Mouse (Mus musculus) liver, embryonic 16.5 days (tissue): ENCODE measurements around the gene Sh3rf1. TPM values are rescaled to one million over a fixed set of nuclear protein-coding genes. Genes with fewer than 3 reads are reported as not detected.

Source experiments
- ATAC-seq: fragments of 200-750 bp; cut with Nextera tagmentation; 2 replicates; pipeline ENCODE4 v1.8.0; 2017; ENCODE audit warnings: low read depth, mild to moderate bottlenecking, moderate number of reproducible peaks, moderate library complexity
- H3K27ac ChIP-seq: fragments of 300-500 bp; sonication (generic); 2 replicates; pipeline ENCODE4 v1.5.1; 2014; ENCODE audit warnings: mild to moderate bottlenecking, low read length
- H3K27me3 ChIP-seq: fragments of 300-500 bp; sonication (generic); 2 replicates; pipeline ENCODE4 v1.6.1; 2014; ENCODE audit warnings: low read depth, low read length, mixed read lengths; ENCODE audit not compliant: control insufficient read depth, insufficient read depth
- H3K36me3 ChIP-seq: fragments of 300-500 bp; sonication (generic); 2 replicates; pipeline ENCODE4 v1.6.1; 2014; ENCODE audit warnings: mild to moderate bottlenecking; ENCODE audit not compliant: control insufficient read depth, insufficient read depth
- H3K4me1 ChIP-seq: fragments of 300-500 bp; sonication (generic); 2 replicates; pipeline ENCODE4 v1.6.1; 2014; ENCODE audit warnings: low read depth, low read length, mixed read lengths; ENCODE audit not compliant: control insufficient read depth
- H3K4me2 ChIP-seq: fragments of 300-500 bp; sonication (generic); 2 replicates; pipeline ENCODE4 v1.6.1; 2014; ENCODE audit warnings: low read depth, low read length, mixed read lengths
- H3K4me3 ChIP-seq: fragments of 300-500 bp; sonication (generic); 2 replicates; pipeline ENCODE4 v1.5.1; 2014; ENCODE audit warnings: low read depth, mild to moderate bottlenecking, low read length
- H3K9ac ChIP-seq: fragments of 300-500 bp; sonication (generic); 2 replicates; pipeline ENCODE4 v1.6.1; 2014; ENCODE audit warnings: low read depth, low read length
- H3K9me3 ChIP-seq: fragments of 300-500 bp; sonication (generic); replicated peaks from 2 replicates; pipeline ENCODE4 v1.6.1; 2016; ENCODE audit warnings: low read length; ENCODE audit not compliant: control insufficient read depth
- WGBS: fragments of 180-500 bp; shearing (Covaris S2); extraction: QIAGEN DNeasy Blood & Tissue Kit; methylation state at CpG from one replicate; pipeline ENCODE4 v1.1.7; 2014; ENCODE audit not compliant: insufficient replicate concordance; 5-methylcytosine and 5-hydroxymethylcytosine counted together
- polyA plus RNA-seq: library from polyadenylated mRNA; unstranded; fragments of >200 nt; fragmentation: Nextera tagmentation; extraction: Ambion mirVana; gene quantifications from 2 replicates; pipeline ENCODE4 v1.2.1, GENCODE M21; 2015

Sh3rf1 gene
- polyA plus RNA-seq, 1 experiment from 2014 or later: 1.5 TPM

DNA sequence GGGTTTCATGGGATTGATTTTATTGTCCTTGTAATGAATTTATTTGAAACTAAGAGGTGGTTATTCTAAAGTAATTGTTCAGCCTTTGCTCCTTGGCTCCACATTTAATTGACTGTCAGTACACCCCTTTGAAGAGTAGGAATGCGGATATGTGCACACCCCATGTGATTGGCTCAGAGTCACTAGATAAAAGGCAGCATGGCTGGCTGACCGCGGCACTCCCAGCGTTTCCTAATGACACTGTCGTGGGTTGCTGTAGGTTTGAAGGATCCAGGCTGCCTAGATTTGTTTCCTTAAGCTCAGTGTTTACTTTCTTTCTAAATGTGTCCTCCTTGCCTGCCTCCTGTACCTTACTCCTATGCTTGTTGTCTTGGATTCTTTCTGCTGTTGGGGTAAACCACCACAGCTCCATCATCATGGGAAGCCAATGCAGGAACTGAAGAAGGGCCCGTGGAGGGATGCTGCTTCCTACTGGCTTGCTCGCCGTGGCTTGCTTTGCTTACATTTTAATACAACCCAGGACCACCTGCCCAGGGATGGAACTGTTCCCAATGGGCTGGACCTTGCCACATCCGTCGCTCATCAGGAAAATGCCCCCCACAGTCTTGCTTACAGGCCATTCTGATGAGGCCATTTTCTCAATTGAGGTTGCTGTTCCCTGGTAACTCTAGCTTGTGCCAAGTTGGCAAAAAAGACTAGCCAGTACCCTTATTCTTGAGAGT, 93.3 kb downstream of the Sh3rf1 start:
- H3K9me3 ChIP-seq: no peaks in the 10 kb centered on the region
- no peak overlapping the region for H3K9ac ChIP-seq
- no peaks in the 10 kb centered on the region for H3K36me3 ChIP-seq
- no peaks in the 10 kb centered on the region for H3K27me3 ChIP-seq
- no peak overlapping the region for H3K4me3 ChIP-seq
- no peaks in the 10 kb centered on the region for H3K4me1 ChIP-seq
- no peak overlapping the region for H3K4me2 ChIP-seq
- no peak overlapping the region for H3K27ac ChIP-seq
- no peak for ATAC-seq
- WGBS: 72% methylated on average over 10 of the region's 10 CpGs

DNA sequence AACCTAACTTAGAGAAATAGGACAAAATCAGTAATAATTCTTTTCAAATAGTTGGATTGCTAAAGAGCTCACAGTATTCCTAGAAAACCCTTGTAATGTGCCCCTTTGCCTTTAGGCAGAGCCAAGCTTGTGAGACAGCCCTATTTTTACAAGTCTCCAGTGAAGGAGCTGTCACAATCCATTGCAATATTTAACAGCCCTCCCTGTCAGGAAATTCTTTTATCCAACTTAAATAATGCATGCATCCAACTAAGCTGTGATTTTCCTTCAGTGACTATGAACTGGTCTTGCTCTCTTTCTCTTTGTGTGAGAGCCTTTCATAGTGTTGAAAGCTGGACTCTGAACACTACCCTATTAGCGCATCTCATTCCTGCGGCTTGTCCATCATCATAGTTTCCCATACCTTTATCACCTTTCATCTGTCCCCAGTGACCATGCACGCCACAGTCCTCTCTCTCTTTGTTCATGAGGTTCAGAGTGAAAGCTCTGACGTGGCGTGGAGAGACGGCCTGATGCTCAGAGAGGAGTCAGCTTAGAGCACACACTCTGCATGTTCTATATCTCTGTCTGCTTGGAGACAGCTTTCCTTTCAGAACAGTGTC, 94.0 kb downstream of the Sh3rf1 start:
- no peak overlapping the region for H3K4me3 ChIP-seq
- H3K9me3 ChIP-seq: no peaks in the 10 kb centered on the region
- no peaks in the 10 kb centered on the region for H3K4me1 ChIP-seq
- H3K36me3 ChIP-seq: no peaks in the 10 kb centered on the region
- no peak overlapping the region for H3K9ac ChIP-seq
- 79% methylated on average over 6 of the region's 6 CpGs for WGBS
- no peak overlapping the region for H3K27ac ChIP-seq
- ATAC-seq: no peak
- no peaks in the 10 kb centered on the region for H3K27me3 ChIP-seq
- no peak overlapping the region for H3K4me2 ChIP-seq

DNA sequence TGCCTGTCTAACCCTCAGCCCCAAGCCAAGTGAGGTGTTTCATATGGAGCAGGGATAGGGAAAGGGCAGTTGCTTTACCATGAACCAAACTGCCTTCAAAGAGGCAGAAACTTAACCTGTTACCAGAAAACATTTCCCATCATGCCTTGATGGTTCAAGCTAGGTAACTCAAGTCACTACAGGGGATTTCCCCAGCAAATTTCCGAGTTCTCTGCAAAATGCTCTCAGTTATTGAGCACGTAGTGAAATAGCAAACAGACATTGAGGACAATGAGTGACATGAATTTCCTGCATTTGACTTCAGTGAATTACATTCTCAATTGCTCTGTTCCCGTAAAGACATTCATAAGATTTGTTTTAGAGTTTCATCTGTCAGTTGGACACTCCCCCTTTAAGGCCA, 97.5 kb downstream of the Sh3rf1 start:
- 49% methylated on average over 3 of the region's 3 CpGs for WGBS
- no peaks in the 10 kb centered on the region for H3K27me3 ChIP-seq
- no peaks in the 10 kb centered on the region for H3K4me1 ChIP-seq
- H3K4me3 ChIP-seq: no peak overlapping the region
- no peaks in the 10 kb centered on the region for H3K36me3 ChIP-seq
- no peak for ATAC-seq
- no peak overlapping the region for H3K4me2 ChIP-seq
- no peaks in the 10 kb centered on the region for H3K9me3 ChIP-seq
- no peak overlapping the region for H3K27ac ChIP-seq
- H3K9ac ChIP-seq: no peak overlapping the region

- Histone ChIP-seq H3K4me2 (no peak overlapping the region), H3K27me3 (no peaks in the 10 kb centered on the region), H3K9me3 (no peaks in the 10 kb centered on the region), H3K27ac (no peak overlapping the region), H3K36me3 (no peaks in the 10 kb centered on the region), H3K4me3 (no peak overlapping the region), H3K4me1 (no peaks in the 10 kb centered on the region), H3K9ac (no peak overlapping the region)
- 60% methylated on average over 5 of the region's 5 CpGs for WGBS
- no peak for ATAC-seq
Observed at GRCm38 (mm10) chr8:61321780-61322179, 98.1 kb downstream of the Sh3rf1 start.

DNA sequence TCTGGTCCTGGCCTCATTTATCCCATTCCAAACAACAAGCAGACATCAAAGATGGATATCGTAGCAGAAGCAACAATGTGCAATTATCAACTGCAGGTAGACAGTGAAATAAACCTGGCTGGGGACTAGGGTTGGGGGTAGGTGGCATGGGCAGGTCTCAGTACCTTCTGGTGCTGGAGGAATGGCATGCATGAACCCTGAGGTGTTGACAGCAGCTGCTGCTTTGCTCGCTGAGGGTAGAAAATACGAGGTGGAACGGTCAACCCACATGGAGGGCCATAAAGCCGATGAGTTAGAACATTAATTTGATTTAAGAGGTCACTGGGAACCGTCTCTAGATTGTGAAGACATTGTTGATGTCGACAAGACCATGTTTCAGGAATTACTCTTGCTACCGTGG, 98.8 kb downstream of the Sh3rf1 start:
- 67% methylated on average over 8 of the region's 8 CpGs for WGBS
- no peak for ATAC-seq

GRCm38 (mm10) chr8:61324363-61324914, 100.8 kb downstream of the Sh3rf1 start:
- 71% methylated on average over 10 of the region's 10 CpGs for WGBS
- ATAC-seq: no peak
- H3K27ac ChIP-seq: no peak overlapping the region
- H3K4me2 ChIP-seq: no peak overlapping the region
- H3K9ac ChIP-seq: no peak overlapping the region
- H3K4me3 ChIP-seq: no peak overlapping the region
- H3K36me3 ChIP-seq: no peaks in the 10 kb centered on the region
- no peaks in the 10 kb centered on the region for H3K9me3 ChIP-seq
- H3K4me1 ChIP-seq: no peaks in the 10 kb centered on the region
- H3K27me3 ChIP-seq: no peaks in the 10 kb centered on the region

More for the DNA sequence above, 98.8 kb downstream of the Sh3rf1 start:
- H3K27me3 ChIP-seq: no peaks in the 10 kb centered on the region
- H3K9me3 ChIP-seq: no peaks in the 10 kb centered on the region
- no peaks in the 10 kb centered on the region for H3K36me3 ChIP-seq
- no peak overlapping the region for H3K9ac ChIP-seq
- no peak overlapping the region for H3K27ac ChIP-seq
- no peak overlapping the region for H3K4me3 ChIP-seq
- no peaks in the 10 kb centered on the region for H3K4me1 ChIP-seq
- no peak overlapping the region for H3K4me2 ChIP-seq

- Histone ChIP-seq H3K27me3 (no peaks in the 10 kb centered on the region), H3K4me2 (no peak overlapping the region), H3K9ac (no peak overlapping the region), H3K4me3 (no peak overlapping the region), H3K4me1 (no peaks in the 10 kb centered on the region), H3K27ac (no peak overlapping the region), H3K36me3 (no peaks in the 10 kb centered on the region), H3K9me3 (no peaks in the 10 kb centered on the region)
- 74% methylated on average over 16 of the region's 16 CpGs for WGBS
- no peak for ATAC-seq
Observed at GRCm38 (mm10) chr8:61325014-61325715, 101.5 kb downstream of the Sh3rf1 start.

- Histone ChIP-seq H3K4me3 (no peak overlapping the region), H3K4me2 (no peak overlapping the region), H3K27ac (no peak overlapping the region), H3K9ac (no peak overlapping the region), H3K36me3 (no peaks in the 10 kb centered on the region), H3K4me1 (no peaks in the 10 kb centered on the region), H3K27me3 (no peaks in the 10 kb centered on the region), H3K9me3 (no peaks in the 10 kb centered on the region)
- 74% methylated on average over 8 of the region's 8 CpGs for WGBS
- ATAC-seq: no peak
Observed at GRCm38 (mm10) chr8:61326281-61326680, 102.6 kb downstream of the Sh3rf1 start.

- Histone ChIP-seq H3K27ac (no peak overlapping the region), H3K4me2 (no peak overlapping the region), H3K4me1 (no peaks in the 10 kb centered on the region), H3K36me3 (no peaks in the 10 kb centered on the region), H3K9ac (no peak overlapping the region), H3K9me3 (no peaks in the 10 kb centered on the region), H3K4me3 (no peak overlapping the region), H3K27me3 (no peaks in the 10 kb centered on the region)
- WGBS: 56% methylated on average over 5 of the region's 5 CpGs
- ATAC-seq: no peak
Observed at GRCm38 (mm10) chr8:61327333-61327732, 103.7 kb downstream of the Sh3rf1 start.
